Mouse (Mus musculus) heart, postnatal 0 days (tissue): ENCODE data around the gene Cdadc1. TPM values are rescaled to one million over a fixed set of nuclear protein-coding genes. Genes with fewer than 3 reads are reported as not detected.
A peak's percentile ranks its signal among the peaks of the same experiment; 100 is the strongest.

Experiments
- ATAC-seq: fragments of 200-750 bp; cut with Nextera tagmentation; 2 replicates; pipeline ENCODE4 v1.8.0; 2017; ENCODE audit warnings: low read depth, moderate number of reproducible peaks, moderate library complexity; ENCODE audit not compliant: insufficient read depth
- DNase-seq: peaks from one replicate; pipeline ENCODE4 v3.0.0-alpha.2; 2016; ENCODE audit warnings: low spot score
- H3K27ac ChIP-seq: fragments of 300-500 bp; sonication (generic); 2 replicates; pipeline ENCODE4 v1.5.1; 2014; ENCODE audit warnings: low read depth, mild to moderate bottlenecking
- H3K27me3 ChIP-seq: fragments of 300-500 bp; sonication (generic); 2 replicates; pipeline ENCODE4 v1.6.1; 2014; ENCODE audit warnings: low read length, mixed read lengths; ENCODE audit not compliant: control insufficient read depth, insufficient read depth
- H3K36me3 ChIP-seq: fragments of 300-500 bp; sonication (generic); replicated peaks from 2 replicates; pipeline ENCODE4 v1.6.1; 2014; ENCODE audit warnings: low read length, mixed read lengths; ENCODE audit not compliant: control insufficient read depth, insufficient read depth
- H3K4me1 ChIP-seq: fragments of 300-500 bp; sonication (generic); 2 replicates; pipeline ENCODE4 v1.6.1; 2014; ENCODE audit warnings: antibody characterized with exemption; ENCODE audit not compliant: control insufficient read depth, insufficient read depth
- H3K4me2 ChIP-seq: fragments of 300-500 bp; sonication (generic); 2 replicates; pipeline ENCODE4 v1.6.1; 2014; ENCODE audit warnings: low read depth, mild to moderate bottlenecking, low read length, moderate library complexity
- H3K4me3 ChIP-seq: fragments of 300-500 bp; sonication (generic); 2 replicates; pipeline ENCODE4 v1.5.1; 2014; ENCODE audit warnings: low read depth, low read length
- H3K9ac ChIP-seq: fragments of 300-500 bp; sonication (generic); replicated peaks from 2 replicates; pipeline ENCODE4 v1.6.1; 2014; ENCODE audit warnings: low read depth, low read length, mixed read lengths
- H3K9me3 ChIP-seq: fragments of 300-500 bp; sonication (generic); replicated peaks from 2 replicates; pipeline ENCODE4 v1.6.1; 2016; ENCODE audit warnings: low read length; ENCODE audit not compliant: control insufficient read depth
- CTCF ChIP-seq: IDR thresholded peaks from 2 replicates; pipeline ENCODE4 v1.5.1; 2016; ENCODE audit warnings: antibody characterized with exemption, control low read depth, low read depth
- EP300 ChIP-seq: IDR thresholded peaks from 2 replicates; pipeline ENCODE4 v1.6.1; 2016; ENCODE audit warnings: antibody characterized with exemption, low read depth
- WGBS: fragments of 180-500 bp; shearing (Covaris S2); extraction: QIAGEN DNeasy Blood & Tissue Kit; methylation state at CpG from one replicate; pipeline ENCODE4 v1.1.7; 2014; 5-methylcytosine and 5-hydroxymethylcytosine counted together
- polyA plus RNA-seq: library from polyadenylated mRNA; unstranded; fragments of >200 nt; fragmentation: Nextera tagmentation; extraction: Ambion mirVana; gene quantifications from 2 replicates; pipeline ENCODE4 v1.2.1, GENCODE M21; 2015
- total RNA-seq: library from RNA; depleted of rRNA; stranded (reverse); fragments of >200 nt; gene quantifications from 2 replicates; pipeline ENCODE4 v1.2.3, GENCODE M21; 2014; ENCODE audit warnings: low replicate concordance; rRNA removed

The Cdadc1 gene
- 3.7 and 5.3 TPM in 2 replicates for total RNA-seq
- polyA plus RNA-seq = 30.9 and 32.3 TPM in 2 replicates

GRCm38 (mm10) chr14:59597398-59598259 is at the start of gene Cdadc1:
TSS of gene Cdadc1 (minus strand) at chr14:59597959.
- ATAC-seq = peak; percentile 94

GRCm38 (mm10) chr14:59646826-59647697 is 49.3 kb upstream of the Cdadc1 start:
- peak; percentile 19 for DNase-seq
- H3K27ac ChIP-seq = no peak overlapping the region

More at GRCm38 (mm10) chr14:59597398-59598259, at the start of gene Cdadc1:
- WGBS = under 1% methylated on average over 40 of the region's 48 CpGs
- peak within 1 kb of the TSS; percentile 80 for H3K4me2 ChIP-seq
- no peaks in the 10 kb centered on the region for H3K27me3 ChIP-seq
- peaks cover 14% of the 10 kb centered on the region for H3K36me3 ChIP-seq
- DNase-seq = peak; percentile 65
- peak within 1 kb of the TSS; percentile 77 for H3K27ac ChIP-seq
- H3K9me3 ChIP-seq = no peaks in the 10 kb centered on the region
- H3K4me1 ChIP-seq = peaks cover 6% of the 10 kb centered on the region
- TF ChIP-seq CTCF (peak; percentile 30; the same call in 1 of the 2 replicates), EP300 (no peak)
- peak within 1 kb of the TSS; percentile 82 for H3K9ac ChIP-seq
- H3K4me3 ChIP-seq = peak within 1 kb of the TSS; percentile 90

GRCm38 (mm10) chr14:59644896-59645295 is 47.1 kb upstream of the Cdadc1 start:
- no peak overlapping the region for H3K27ac ChIP-seq
- H3K36me3 ChIP-seq = no peaks in the 10 kb centered on the region
- no peak for ATAC-seq
- H3K4me2 ChIP-seq = no peak overlapping the region
- 83% methylated on average over 3 of the region's 3 CpGs for WGBS
- no peaks in the 10 kb centered on the region for H3K9me3 ChIP-seq
- no peak for DNase-seq
- H3K4me1 ChIP-seq = peaks cover 8% of the 10 kb centered on the region; the same call in 1 of the 2 replicates
- TF ChIP-seq CTCF (no peak), EP300 (no peak)
- H3K27me3 ChIP-seq = no peaks in the 10 kb centered on the region
- no peak overlapping the region for H3K4me3 ChIP-seq
- no peak overlapping the region for H3K9ac ChIP-seq

More at GRCm38 (mm10) chr14:59646826-59647697, 49.3 kb upstream of the Cdadc1 start:
- no peak overlapping the region for H3K4me2 ChIP-seq
- peaks cover 5% of the 10 kb centered on the region; the same call in 1 of the 2 replicates for H3K4me1 ChIP-seq
- H3K27me3 ChIP-seq = no peaks in the 10 kb centered on the region
- no peak for TF ChIP-seq EP300
- TF ChIP-seq CTCF = 0 out of 2 replicates have a peak, but pooled peaks have one; percentile 23
- H3K9ac ChIP-seq = no peak overlapping the region
- no peaks in the 10 kb centered on the region for H3K9me3 ChIP-seq
- peak; percentile 51; the same call in 1 of the 2 replicates for ATAC-seq
- no peaks in the 10 kb centered on the region for H3K36me3 ChIP-seq
- H3K4me3 ChIP-seq = no peak overlapping the region
- 47% methylated on average over 16 of the region's 16 CpGs for WGBS

- peaks cover 8% of the 10 kb centered on the region; the same call in 1 of the 2 replicates for H3K4me1 ChIP-seq
- no peaks in the 10 kb centered on the region for H3K9me3 ChIP-seq
- no peak overlapping the region for H3K4me2 ChIP-seq
- 85% methylated on average over 1 of the region's 1 CpGs for WGBS
- H3K27ac ChIP-seq = no peak overlapping the region
- no peaks in the 10 kb centered on the region for H3K36me3 ChIP-seq
- no peak overlapping the region for H3K4me3 ChIP-seq
- ATAC-seq (no peak), DNase-seq (no peak)
- no peak for TF ChIP-seq EP300
- TF ChIP-seq CTCF = no peak
- no peak overlapping the region for H3K9ac ChIP-seq
- H3K27me3 ChIP-seq = no peaks in the 10 kb centered on the region
These were observed 46.4 kb upstream of the Cdadc1 start for GRCm38 (mm10) chr14:59644166-59644565.

- Histone ChIP-seq H3K4me2 (no peak overlapping the region), H3K9ac (no peak overlapping the region), H3K36me3 (no peaks in the 10 kb centered on the region), H3K4me3 (no peak overlapping the region), H3K27me3 (no peaks in the 10 kb centered on the region), H3K4me1 (peaks cover 8% of the 10 kb centered on the region; the same call in 1 of the 2 replicates), H3K27ac (no peak overlapping the region), H3K9me3 (no peaks in the 10 kb centered on the region)
- no peak for DNase-seq
- 29% methylated on average over 12 of the region's 12 CpGs for WGBS
- no peak for TF ChIP-seq EP300
- no peak for TF ChIP-seq CTCF
- no peak for ATAC-seq
These were observed 45.8 kb upstream of the Cdadc1 start for GRCm38 (mm10) chr14:59643582-59643981.
